Mouse (Mus musculus) hindbrain, embryonic 16.5 days (tissue): ENCODE results near the gene Pde8b. TPM values are rescaled to one million over a fixed set of nuclear protein-coding genes. Genes with fewer than 3 reads are reported as not detected.

Experiments used
- ATAC-seq: fragments of 200-750 bp; cut with Nextera tagmentation; 2 replicates; pipeline ENCODE4 v1.8.0; 2017; ENCODE audit warnings: moderate TSS enrichment, moderate library complexity
- H3K27ac ChIP-seq: fragments of 300-500 bp; sonication (generic); 2 replicates; pipeline ENCODE4 v1.5.1; 2014; ENCODE audit warnings: low read depth, mild to moderate bottlenecking, control low read depth, low read length, moderate library complexity
- H3K27me3 ChIP-seq: fragments of 300-500 bp; sonication (generic); replicated peaks from 2 replicates; pipeline ENCODE4 v1.6.1; 2014; ENCODE audit warnings: low read length; ENCODE audit not compliant: control insufficient read depth, insufficient read depth
- H3K36me3 ChIP-seq: fragments of 300-500 bp; sonication (generic); 2 replicates; pipeline ENCODE4 v1.6.1; 2014; ENCODE audit warnings: mild to moderate bottlenecking, low read length, moderate library complexity, mixed read lengths; ENCODE audit not compliant: control insufficient read depth, insufficient read depth
- H3K4me1 ChIP-seq: fragments of 300-500 bp; sonication (generic); 2 replicates; pipeline ENCODE4 v1.6.1; 2014; ENCODE audit warnings: low read depth, low read length; ENCODE audit not compliant: control insufficient read depth, insufficient read depth
- H3K4me2 ChIP-seq: fragments of 300-500 bp; sonication (generic); 2 replicates; pipeline ENCODE4 v1.6.1; 2014; ENCODE audit warnings: mild to moderate bottlenecking, low read length, control low read depth, moderate library complexity
- H3K4me3 ChIP-seq: fragments of 300-500 bp; sonication (generic); 2 replicates; pipeline ENCODE4 v1.5.1; 2014; ENCODE audit warnings: mild to moderate bottlenecking, low read length, control low read depth, moderate library complexity
- H3K9ac ChIP-seq: fragments of 300-500 bp; sonication (generic); 2 replicates; pipeline ENCODE4 v1.6.1; 2014; ENCODE audit warnings: low read depth, mild to moderate bottlenecking, control low read depth, low read length, moderate library complexity
- H3K9me3 ChIP-seq: fragments of 300-500 bp; sonication (generic); 2 replicates; pipeline ENCODE4 v1.6.1; 2014; ENCODE audit warnings: mild to moderate bottlenecking, low read length, moderate library complexity; ENCODE audit not compliant: control insufficient read depth
- WGBS: fragments of 180-500 bp; shearing (Covaris S2); extraction: QIAGEN DNeasy Blood & Tissue Kit; methylation state at CpG from one replicate; pipeline ENCODE4 v1.1.7; 2014; 5-methylcytosine and 5-hydroxymethylcytosine counted together
- polyA plus RNA-seq: library from polyadenylated mRNA; unstranded; fragments of >200 nt; fragmentation: Nextera tagmentation; extraction: Ambion mirVana; gene quantifications from 2 replicates; pipeline ENCODE4 v1.2.1, GENCODE M21; 2015

Pde8b gene
- polyA plus RNA-seq, 1 experiment from 2014 or later, result 8.9 TPM

- Histone ChIP-seq H3K4me3 (no peak overlapping the region), H3K27me3 (no peaks in the 10 kb centered on the region), H3K9ac (no peak overlapping the region), H3K4me1 (no peaks in the 10 kb centered on the region), H3K9me3 (no peaks in the 10 kb centered on the region), H3K4me2 (no peak overlapping the region), H3K36me3 (no peaks in the 10 kb centered on the region), H3K27ac (no peak overlapping the region)
- no peak for ATAC-seq
- 71% methylated on average over 1 of the region's 1 CpGs for whole genome bisulfite sequencing
Measured at GRCm38 (mm10) chr13:95260391-95260790, 10.3 kb upstream of the Pde8b start.

GRCm38 (mm10) chr13:95257083-95257482 lies 6.9 kb upstream of the Pde8b start:
- no peaks in the 10 kb centered on the region for H3K27me3 ChIP-seq
- H3K9me3 ChIP-seq, result no peaks in the 10 kb centered on the region
- ATAC-seq, result no peak
- H3K9ac ChIP-seq, result no peak overlapping the region
- no peaks in the 10 kb centered on the region for H3K36me3 ChIP-seq
- no peak overlapping the region for H3K27ac ChIP-seq
- no peaks in the 10 kb centered on the region for H3K4me1 ChIP-seq
- WGBS, result 90% methylated on average over 6 of the region's 6 CpGs
- H3K4me3 ChIP-seq, result no peak overlapping the region
- H3K4me2 ChIP-seq, result no peak overlapping the region

DNA sequence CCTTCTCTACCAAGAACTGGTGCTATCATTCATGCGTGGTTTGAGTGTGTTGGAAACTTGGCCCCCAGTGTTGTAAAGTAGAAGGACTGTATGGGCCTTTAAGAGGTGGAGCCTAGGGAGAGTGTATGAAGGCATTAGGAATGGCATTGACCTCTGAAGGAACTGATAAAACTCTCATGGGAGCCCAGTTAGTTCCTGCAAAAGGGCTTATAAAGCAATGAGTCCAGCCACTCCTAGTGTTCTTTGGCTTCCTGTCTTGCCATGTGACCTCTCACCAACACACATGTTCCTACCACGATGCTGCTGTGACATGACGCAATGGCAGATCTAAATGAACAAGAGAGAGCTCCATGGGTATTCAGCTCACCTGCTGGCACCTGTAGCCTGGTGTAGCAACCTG lies 4.9 kb upstream of the Pde8b start:
- WGBS, result 94% methylated on average over 3 of the region's 3 CpGs

DNA sequence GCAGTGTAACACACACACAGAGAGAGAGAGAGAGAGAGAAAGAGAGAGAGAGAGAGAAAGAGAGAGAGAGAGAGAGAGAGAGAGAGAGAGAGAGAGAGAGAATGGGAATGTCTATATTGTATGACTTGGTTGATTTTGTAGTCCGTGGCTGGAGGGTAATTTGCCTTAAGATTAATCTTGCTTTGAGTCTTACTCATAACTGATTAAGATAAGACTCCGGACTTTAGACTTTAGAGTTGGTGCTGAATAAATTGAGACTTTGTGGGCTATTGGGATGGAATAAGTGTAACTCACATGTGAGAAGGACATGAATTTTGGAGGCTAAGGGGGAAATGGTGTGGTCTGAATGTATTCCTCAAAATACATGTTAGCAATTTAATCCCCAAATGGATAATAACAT lies 7.1 kb downstream of the Pde8b start:
- WGBS, result 92% methylated on average over 2 of the region's 2 CpGs
- no peaks in the 10 kb centered on the region for H3K9me3 ChIP-seq
- no peaks in the 10 kb centered on the region for H3K36me3 ChIP-seq
- H3K27me3 ChIP-seq, result no peaks in the 10 kb centered on the region
- no peak overlapping the region for H3K4me3 ChIP-seq
- no peak overlapping the region for H3K4me2 ChIP-seq
- no peaks in the 10 kb centered on the region for H3K4me1 ChIP-seq
- ATAC-seq, result no peak
- H3K27ac ChIP-seq, result no peak overlapping the region
- H3K9ac ChIP-seq, result no peak overlapping the region

More for the DNA sequence above, 4.9 kb upstream of the Pde8b start:
- Histone ChIP-seq H3K4me1 (peaks cover under 1% of the 10 kb centered on the region; the same call in 1 of the 2 replicates), H3K36me3 (no peaks in the 10 kb centered on the region), H3K9ac (no peak overlapping the region), H3K27ac (no peak overlapping the region), H3K27me3 (no peaks in the 10 kb centered on the region), H3K9me3 (no peaks in the 10 kb centered on the region), H3K4me3 (no peak overlapping the region), H3K4me2 (no peak overlapping the region)
- ATAC-seq, result no peak

GRCm38 (mm10) chr13:95237488-95237887 lies 12.6 kb downstream of the Pde8b start:
- H3K36me3 ChIP-seq, result no peaks in the 10 kb centered on the region
- H3K27ac ChIP-seq, result no peak overlapping the region
- no peak overlapping the region for H3K4me3 ChIP-seq
- no peak overlapping the region for H3K9ac ChIP-seq
- H3K4me2 ChIP-seq, result no peak overlapping the region
- 89% methylated on average over 2 of the region's 2 CpGs for WGBS
- no peaks in the 10 kb centered on the region for H3K9me3 ChIP-seq
- no peak for ATAC-seq
- H3K27me3 ChIP-seq, result no peaks in the 10 kb centered on the region
- no peaks in the 10 kb centered on the region for H3K4me1 ChIP-seq

- no peaks in the 10 kb centered on the region for H3K4me1 ChIP-seq
- no peak overlapping the region for H3K4me3 ChIP-seq
- H3K27ac ChIP-seq, result no peak overlapping the region
- H3K36me3 ChIP-seq, result no peaks in the 10 kb centered on the region
- WGBS, result 88% methylated on average over 8 of the region's 8 CpGs
- no peak overlapping the region for H3K9ac ChIP-seq
- H3K4me2 ChIP-seq, result no peak overlapping the region
- H3K9me3 ChIP-seq, result no peaks in the 10 kb centered on the region
- H3K27me3 ChIP-seq, result no peaks in the 10 kb centered on the region
- no peak for ATAC-seq
Measured at GRCm38 (mm10) chr13:95235261-95235660, 14.9 kb downstream of the Pde8b start.

DNA sequence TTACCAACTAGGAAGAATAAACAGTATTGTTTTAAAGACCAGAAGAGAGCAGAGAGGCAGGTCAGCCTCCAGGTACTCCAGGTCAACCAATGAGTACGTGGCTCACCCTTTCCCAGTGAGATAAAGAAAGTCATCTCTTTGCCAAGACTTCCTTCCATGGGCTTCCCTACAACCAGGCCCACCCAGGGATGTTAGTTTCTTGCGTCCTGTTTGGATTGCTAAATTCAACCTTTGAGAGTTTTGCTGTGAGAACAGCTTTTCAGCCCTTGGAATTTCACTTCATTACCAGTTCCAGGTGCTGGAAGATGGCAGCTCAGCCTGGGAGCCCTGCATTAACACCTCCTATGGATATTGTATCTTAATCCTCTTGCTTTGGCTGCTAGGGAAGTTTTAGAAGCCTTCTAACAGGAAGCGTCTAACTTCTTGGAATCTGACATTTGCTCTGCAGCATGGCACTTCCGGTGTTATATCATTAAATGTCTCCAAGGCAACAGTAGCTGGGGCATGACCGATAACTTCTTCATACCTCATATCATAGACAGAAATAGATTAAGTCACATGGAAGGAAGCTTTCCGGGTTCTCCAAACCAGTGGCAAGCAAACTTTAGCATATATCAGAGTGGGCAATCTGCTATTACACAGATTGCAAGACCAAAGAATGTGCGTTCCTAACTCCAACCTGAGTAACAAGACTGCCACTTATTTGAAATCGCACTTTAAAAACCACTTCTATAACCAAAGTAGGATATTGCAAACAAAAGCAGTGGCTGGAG lies 18.6 kb downstream of the Pde8b start:
- Histone ChIP-seq H3K4me1 (no peaks in the 10 kb centered on the region), H3K27me3 (no peaks in the 10 kb centered on the region), H3K27ac (no peak overlapping the region), H3K36me3 (no peaks in the 10 kb centered on the region), H3K9ac (no peak overlapping the region), H3K4me2 (no peak overlapping the region), H3K4me3 (no peak overlapping the region), H3K9me3 (no peaks in the 10 kb centered on the region)
- WGBS, result 86% methylated on average over 8 of the region's 8 CpGs
- ATAC-seq, result no peak

GRCm38 (mm10) chr13:95230326-95230725 lies 19.8 kb downstream of the Pde8b start:
- Histone ChIP-seq H3K9me3 (no peaks in the 10 kb centered on the region), H3K27ac (no peak overlapping the region), H3K27me3 (no peaks in the 10 kb centered on the region), H3K4me1 (no peaks in the 10 kb centered on the region), H3K4me3 (no peak overlapping the region), H3K9ac (no peak overlapping the region), H3K4me2 (no peak overlapping the region), H3K36me3 (no peaks in the 10 kb centered on the region)
- no peak for ATAC-seq
- WGBS, result 73% methylated on average over 1 of the region's 1 CpGs

DNA sequence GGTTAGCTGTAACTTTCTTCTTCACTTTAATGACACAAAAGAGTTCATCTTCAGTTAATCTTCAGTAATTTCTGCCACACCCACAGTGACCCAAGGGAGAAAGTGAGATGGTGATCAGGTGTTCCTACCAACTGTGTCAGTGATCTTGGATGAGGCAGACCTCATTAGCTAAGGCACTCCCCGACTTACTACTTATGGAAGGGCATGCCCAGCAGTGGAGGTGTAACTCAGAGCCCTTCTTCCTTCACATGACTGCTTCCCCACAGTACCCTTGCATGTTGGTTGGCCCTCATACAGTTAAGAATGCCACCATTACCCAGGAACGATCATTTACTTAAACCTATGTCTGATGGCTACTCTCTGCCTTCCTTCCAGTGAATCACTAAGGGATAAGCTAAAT lies 25.6 kb downstream of the Pde8b start:
- Histone ChIP-seq H3K36me3 (no peaks in the 10 kb centered on the region), H3K4me2 (no peak overlapping the region), H3K27me3 (no peaks in the 10 kb centered on the region), H3K9ac (no peak overlapping the region), H3K4me1 (peaks cover 5% of the 10 kb centered on the region), H3K9me3 (no peaks in the 10 kb centered on the region), H3K27ac (no peak overlapping the region), H3K4me3 (no peak overlapping the region)
- WGBS, result 89% methylated on average over 2 of the region's 2 CpGs
- ATAC-seq, result no peak
